Mouse (Mus musculus) CH12.LX (cell line): ENCODE data around the gene Wnt7a. TPM values are rescaled to one million over a fixed set of nuclear protein-coding genes. Genes with fewer than 3 reads are reported as not detected.
A peak's percentile ranks its signal among the peaks of the same experiment; 100 is the strongest.

ENCODE experiments used
- DNase-seq: peaks from one replicate; pipeline ENCODE4 v3.0.0-alpha.2; 2013; ENCODE audit errors: extremely low read depth
- H3K27ac ChIP-seq: 2 replicates; pipeline ENCODE4 v1.5.1; 2012; ENCODE audit warnings: low read depth, mild to moderate bottlenecking, control low read depth, moderate library complexity; ENCODE audit not compliant: insufficient read depth
- H3K27me3 ChIP-seq: replicated peaks from 2 replicates; pipeline ENCODE3; 2012; ENCODE audit warnings: inconsistent platforms
- H3K36me3 ChIP-seq, 2 experiments: replicated peaks in 1 of 2; 2 replicates each; pipeline versions ENCODE3 to v1.6.1; 2012; ENCODE audit warnings: inconsistent platforms in 1 of 2, low read length in 1 of 2, mild to moderate bottlenecking in 1 of 2, mixed read lengths in 1 of 2, moderate library complexity in 1 of 2; ENCODE audit not compliant: control insufficient read depth in 1 of 2, insufficient read depth in 1 of 2
- H3K4me1 ChIP-seq, 2 experiments: 2 replicates each; pipeline ENCODE4 v1.6.1; 2012; ENCODE audit warnings: inconsistent platforms in 1 of 2, moderate library complexity in 1 of 2; ENCODE audit not compliant: insufficient read depth in 2 of 2, control insufficient read depth in 1 of 2
- H3K4me2 ChIP-seq: 2 replicates; pipeline ENCODE4 v1.6.1; 2012; ENCODE audit warnings: low read depth, mild to moderate bottlenecking, control low read depth; ENCODE audit not compliant: poor library complexity, insufficient read depth, severe bottlenecking
- H3K4me3 ChIP-seq, 3 experiments: fragments of 150-350 bp in 1 of 3; sonication (generic) in 1 of 3; replicated peaks in 1 of 3; 2 replicates each; pipeline versions ENCODE3 to v1.5.1; 2011 to 2012; ENCODE audit warnings: low read depth in 2 of 3, low read length in 2 of 3, mild to moderate bottlenecking in 2 of 3, moderate library complexity in 2 of 3, control low read depth in 1 of 3, improper control_type of control experiment in 1 of 3, inconsistent platforms in 1 of 3, mixed read lengths in 1 of 3; ENCODE audit not compliant: poor library complexity in 1 of 3
- H3K79me2 ChIP-seq: replicated peaks from 2 replicates; pipeline ENCODE4 v1.6.1; 2012; ENCODE audit warnings: mild to moderate bottlenecking, moderate library complexity; ENCODE audit not compliant: control insufficient read depth, poor library complexity, insufficient read depth, severe bottlenecking; ENCODE audit errors: extremely low read depth
- H3K9ac ChIP-seq: 2 replicates; pipeline ENCODE4 v1.6.1; 2012; ENCODE audit warnings: low read depth, mild to moderate bottlenecking, control low read depth, moderate library complexity; ENCODE audit not compliant: insufficient read depth
- H3K9me3 ChIP-seq: replicated peaks from 2 replicates; pipeline ENCODE3; 2012; ENCODE audit warnings: low read length, inconsistent platforms, mixed read lengths
- BHLHE40 ChIP-seq: IDR thresholded peaks from 2 replicates; pipeline ENCODE4 v1.6.1; 2011; ENCODE audit warnings: mild to moderate bottlenecking, low read depth, low read length, improper control_type of control experiment
- CTCF ChIP-seq, 2 experiments: IDR thresholded peaks in 1 of 2; conservative IDR thresholded peaks in 1 of 2; 2 replicates each; pipeline ENCODE4 v1.5.1; 2011 to 2012; ENCODE audit warnings: low read depth in 2 of 2, low read length in 2 of 2, improper control_type of control experiment in 1 of 2, inconsistent platforms in 1 of 2, mild to moderate bottlenecking in 1 of 2, moderate library complexity in 1 of 2
- EP300 ChIP-seq: IDR thresholded peaks from 2 replicates; pipeline ENCODE4 v1.6.1; 2011; ENCODE audit warnings: low read length, improper control_type of control experiment
- ETS1 ChIP-seq: conservative IDR thresholded peaks from 2 replicates; pipeline ENCODE4 v1.6.1; 2012; ENCODE audit warnings: low read depth, mild to moderate bottlenecking, inconsistent platforms, low read length, improper control_type of control experiment, moderate library complexity
- JUND ChIP-seq: conservative IDR thresholded peaks from 2 replicates; pipeline ENCODE4 v1.6.1; 2011; ENCODE audit warnings: low read depth, low read length, improper control_type of control experiment
- MAFK ChIP-seq: IDR thresholded peaks from 2 replicates; pipeline ENCODE4 v1.6.1; 2011; ENCODE audit warnings: low read length, improper control_type of control experiment; ENCODE audit not compliant: insufficient replicate concordance
- MEF2A ChIP-seq: IDR thresholded peaks from 2 replicates; pipeline ENCODE4 v1.6.1; 2014; ENCODE audit warnings: low read depth, mild to moderate bottlenecking, inconsistent platforms, low read length, improper control_type of control experiment, borderline replicate concordance
- PAX5 ChIP-seq: IDR thresholded peaks from 2 replicates; pipeline ENCODE4 v1.6.1; 2012; ENCODE audit warnings: low read length, inconsistent platforms, mixed read lengths
- POLR2A ChIP-seq: IDR thresholded peaks from 2 replicates; pipeline ENCODE4 v1.6.1; 2011; ENCODE audit warnings: low read depth, mild to moderate bottlenecking, improper control_type of control experiment, low read length
- RAD21 ChIP-seq: IDR thresholded peaks from 2 replicates; pipeline ENCODE4 v1.6.1; 2011; ENCODE audit warnings: low read depth, mild to moderate bottlenecking, low read length, improper control_type of control experiment, moderate library complexity
- RCOR1 ChIP-seq: conservative IDR thresholded peaks from 2 replicates; pipeline ENCODE4 v1.6.1; 2012; ENCODE audit warnings: low read depth, mild to moderate bottlenecking, inconsistent platforms, low read length, improper control_type of control experiment
- SIN3A ChIP-seq: IDR thresholded peaks from 2 replicates; pipeline ENCODE4 v1.6.1; 2012; ENCODE audit warnings: low read length, improper control_type of control experiment, inconsistent platforms
- TBP ChIP-seq: conservative IDR thresholded peaks from 2 replicates; pipeline ENCODE4 v1.6.1; 2011; ENCODE audit warnings: low read depth, low read length, improper control_type of control experiment
- TCF12 ChIP-seq: IDR thresholded peaks from 2 replicates; pipeline ENCODE4 v1.6.1; 2014; ENCODE audit warnings: low read depth, mild to moderate bottlenecking, inconsistent platforms, low read length, improper control_type of control experiment
- UBTF ChIP-seq: IDR thresholded peaks from 2 replicates; pipeline ENCODE4 v1.6.1; 2012; ENCODE audit warnings: low read depth, mild to moderate bottlenecking, inconsistent platforms, low read length, improper control_type of control experiment, moderate library complexity
- USF2 ChIP-seq: conservative IDR thresholded peaks from 2 replicates; pipeline ENCODE4 v1.6.1; 2011; ENCODE audit warnings: low read depth, low read length, improper control_type of control experiment
- ZMIZ1 ChIP-seq: IDR thresholded peaks from 2 replicates; pipeline ENCODE4 v1.6.1; 2012; ENCODE audit warnings: low read depth, mild to moderate bottlenecking, inconsistent platforms, low read length, improper control_type of control experiment
- ZNF384 ChIP-seq: IDR thresholded peaks from 2 replicates; pipeline ENCODE4 v1.6.1; 2012; ENCODE audit warnings: low read depth, low read length, improper control_type of control experiment, inconsistent platforms
- dilution Hi-C: fragments of 300-500 bp; cut with MboI; formaldehyde crosslinking; loops from 2 replicates; pipeline ENCODE4 v1.14.3; 2020; ENCODE audit warnings: low sequenced_read_pairs; ENCODE audit not compliant: extremely low pct_unique_long_range_greater_than_20kb, extremely low pct_ligation_motif_present
- in situ Hi-C: fragments of 300-500 bp; cut with MboI; formaldehyde crosslinking; loops from 3 replicates; pipeline ENCODE4 v1.14.3; 2019; ENCODE audit warnings: low sequenced_read_pairs, low pct_ligation_motif_present, low pct_unique_long_range_greater_than_20kb, mixed read lengths
- polyA plus RNA-seq: library from polyadenylated mRNA; unstranded; fragments of >175 nt; gene quantifications from 2 replicates; pipeline ENCODE4 v1.2.1, GENCODE M21; 2012; ENCODE audit warnings: low read depth; ENCODE audit not compliant: insufficient read length
- total RNA-seq, 2 experiments: library from RNA; depleted of rRNA; stranded (reverse); fragments of 300-350 nt in 1 of 2; fragments of >200 nt in 1 of 2; gene quantifications; 2 replicates each; pipeline ENCODE4 v1.2.3; 2012 to 2014

The Wnt7a gene
- total and polyA plus RNA-seq, 3 experiments: not detected

DNA sequence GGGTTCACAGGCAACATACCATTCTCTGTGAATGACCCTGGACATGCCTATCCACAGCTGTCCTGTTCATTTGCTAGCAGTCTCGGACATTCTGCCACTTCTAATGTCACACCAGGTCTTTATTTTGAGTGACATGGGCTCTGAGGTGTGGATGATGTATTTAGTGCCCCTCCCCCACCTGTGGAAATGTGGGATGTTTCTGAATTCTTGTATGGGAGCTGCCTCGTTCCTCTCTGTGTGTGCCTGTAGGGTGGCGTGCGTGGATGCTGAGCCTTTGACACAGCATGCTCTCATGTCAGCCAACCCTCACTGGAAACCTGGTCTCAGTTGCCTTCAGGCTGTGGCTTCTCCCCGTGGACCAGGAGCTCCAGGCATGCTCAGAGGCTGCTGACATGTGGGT, 66.1 kb downstream of the Wnt7a start:
- no peaks in the 10 kb centered on the region for H3K79me2 ChIP-seq
- TF ChIP-seq ZNF384: no peak
- no peak for TF ChIP-seq USF2
- no peak for TF ChIP-seq PAX5
- TF ChIP-seq POLR2A: no peak
- TF ChIP-seq TBP: no peak
- TF ChIP-seq MEF2A: no peak
- no peak for TF ChIP-seq UBTF
- TF ChIP-seq RCOR1: no peak
- TF ChIP-seq SIN3A: no peak
- no peak for TF ChIP-seq EP300
- TF ChIP-seq RAD21: no peak
- TF ChIP-seq JUND: no peak
- no peak for TF ChIP-seq ETS1
- no peak for TF ChIP-seq ZMIZ1
- no peaks in the 10 kb centered on the region for H3K4me1 ChIP-seq
- no peak for DNase-seq
- H3K9me3 ChIP-seq: no peaks in the 10 kb centered on the region
- H3K36me3 ChIP-seq: no peaks in the 10 kb centered on the region
- peaks cover 94% of the 10 kb centered on the region for H3K27me3 ChIP-seq
- no peak overlapping the region for H3K9ac ChIP-seq
- H3K4me3 ChIP-seq: no peak overlapping the region
- H3K4me2 ChIP-seq: no peak overlapping the region
- dilution Hi-C loops: no loop called here
- in situ Hi-C loops: no loop called here
- no peak overlapping the region for H3K27ac ChIP-seq

GRCm38 (mm10) chr6:91339612-91340246, 71.4 kb downstream of the Wnt7a start:
- H3K79me2 ChIP-seq: no peaks in the 10 kb centered on the region
- in situ Hi-C loops (no loop called here), dilution Hi-C loops (no loop called here)
- TF ChIP-seq CTCF (conservative IDR thresholded peaks at IDR 0.05 in 1 of 2, IDR thresholded peaks at IDR 0.05 in 1 of 2; ENCODE audit: low read depth in 2 of 2, low read length in 2 of 2) (no peak), RCOR1 (no peak), SIN3A (no peak), POLR2A (no peak), BHLHE40 (no peak), MAFK (peak; percentile 90), TCF12 (no peak)
- H3K4me1 ChIP-seq: no peaks in the 10 kb centered on the region
- no peak overlapping the region for H3K4me2 ChIP-seq
- no peak overlapping the region for H3K9ac ChIP-seq
- H3K27me3 ChIP-seq: peaks cover 90% of the 10 kb centered on the region
- no peak overlapping the region for H3K4me3 ChIP-seq
- DNase-seq: no peak
- H3K9me3 ChIP-seq: no peaks in the 10 kb centered on the region
- no peak overlapping the region for H3K27ac ChIP-seq
- H3K36me3 ChIP-seq: no peaks in the 10 kb centered on the region
